Mouse (Mus musculus) Muller cell, postnatal 12 days (primary cell): ENCODE data around the gene Dohh.
A peak's percentile ranks its signal among the peaks of the same experiment; 100 is the strongest.

ENCODE experiments used
- DNase-seq: peaks from one replicate; pipeline ENCODE4 v3.0.0-alpha.2; 2015; ENCODE audit errors: inconsistent ontology term

The Dohh gene

DNA sequence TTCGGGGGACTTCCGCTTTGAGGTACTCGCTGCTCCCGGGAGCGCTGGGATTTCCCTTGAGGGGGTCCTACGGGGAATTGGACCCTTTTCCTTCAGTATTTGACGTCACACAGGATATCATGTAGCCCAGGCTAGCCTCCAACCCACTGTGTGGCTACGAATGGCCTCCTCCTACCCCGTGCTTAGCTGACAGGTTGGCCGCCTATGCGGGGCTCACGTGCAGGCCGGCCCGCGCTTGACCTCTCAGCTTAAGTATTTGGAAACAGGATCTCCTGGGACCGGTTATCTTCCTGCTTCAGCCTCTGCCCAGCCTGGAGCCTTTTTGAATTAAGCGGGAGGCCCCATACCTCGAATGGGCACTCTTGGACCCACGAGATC, 366 bp downstream of the Dohh start:
- no peak for DNase-seq

DNA sequence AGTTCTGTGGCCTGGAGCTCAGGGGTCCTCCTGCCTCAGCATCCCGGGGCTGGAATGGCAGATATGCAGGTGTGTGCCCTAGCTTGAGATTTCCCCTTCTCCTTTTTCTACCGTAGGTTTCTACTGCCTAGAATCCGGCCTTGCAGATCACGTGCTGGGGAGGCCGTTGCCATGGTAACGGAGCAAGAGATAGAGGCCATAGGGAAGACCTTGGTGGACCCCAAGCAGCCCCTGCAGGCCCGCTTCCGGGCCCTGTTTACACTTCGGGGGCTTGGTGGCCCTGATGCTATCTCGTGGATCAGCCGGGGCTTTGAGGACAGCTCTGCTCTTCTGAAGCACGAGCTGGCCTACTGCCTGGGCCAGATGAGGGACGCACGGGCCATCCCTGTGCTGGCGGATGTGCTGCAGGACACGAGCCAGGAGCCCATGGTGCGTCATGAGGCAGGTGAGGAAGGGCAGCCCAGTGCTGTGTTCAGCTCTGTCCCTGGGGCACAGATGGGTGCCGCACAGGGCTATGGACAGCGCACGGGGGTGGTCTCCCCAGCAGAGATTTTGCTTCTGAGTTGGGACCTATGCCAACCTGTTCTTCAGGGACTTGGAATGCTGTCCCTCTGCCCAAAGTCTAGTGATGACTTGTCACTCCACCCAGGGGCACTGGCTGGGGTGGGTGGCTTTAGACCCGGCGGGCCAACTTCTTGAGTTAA, 1.5 kb downstream of the Dohh start:
- DNase-seq, result no peak

GRCm38 (mm10) chr10:81387716-81388115, 3.5 kb downstream of the Dohh start:
- no peak for DNase-seq

- no peak for DNase-seq
These were observed 4.4 kb downstream of the Dohh start, which contains the start of gene Gm48552 for GRCm38 (mm10) chr10:81388505-81389055. TSS of gene Gm48552 (plus strand) at chr10:81389005.

- peak; percentile 56 for DNase-seq
These were observed 5.1 kb downstream of the Dohh start for GRCm38 (mm10) chr10:81389373-81389772.

- peak; percentile 78 for DNase-seq
These were observed 5.8 kb downstream of the Dohh start for GRCm38 (mm10) chr10:81389801-81390677.

GRCm38 (mm10) chr10:81390678-81390965, 6.4 kb downstream of the Dohh start:
- no peak for DNase-seq

GRCm38 (mm10) chr10:81392270-81392669, 8.0 kb downstream of the Dohh start:
- DNase-seq, result no peak

DNA sequence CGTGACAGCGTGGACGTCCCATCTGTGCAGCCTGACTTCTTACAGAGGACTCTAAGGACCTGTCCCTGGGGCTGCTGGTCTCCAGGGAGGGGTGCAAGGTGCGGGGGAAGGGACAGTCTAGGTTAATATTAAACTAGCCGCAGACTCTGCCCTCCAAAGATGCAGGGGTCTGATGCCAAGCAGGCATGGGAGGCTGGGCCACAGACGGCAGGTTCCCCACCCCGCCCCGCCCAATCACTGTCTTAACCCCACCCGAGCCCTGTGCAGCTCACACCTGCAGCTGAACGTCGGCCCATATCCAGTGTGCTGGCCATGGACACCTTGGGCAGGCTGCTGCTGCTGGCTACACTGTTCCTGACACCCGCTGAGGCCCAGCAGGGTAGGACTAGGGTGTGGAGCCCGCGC, 8.6 kb downstream of the Dohh start, which contains the start of gene Smim24:
Gene Smim24 (plus strand): TSS at position 271 of the 405 bp plus-strand sequence.
- no peak for DNase-seq

- DNase-seq, result no peak
These were observed 9.3 kb downstream of the Dohh start for GRCm38 (mm10) chr10:81393456-81394063.

DNA sequence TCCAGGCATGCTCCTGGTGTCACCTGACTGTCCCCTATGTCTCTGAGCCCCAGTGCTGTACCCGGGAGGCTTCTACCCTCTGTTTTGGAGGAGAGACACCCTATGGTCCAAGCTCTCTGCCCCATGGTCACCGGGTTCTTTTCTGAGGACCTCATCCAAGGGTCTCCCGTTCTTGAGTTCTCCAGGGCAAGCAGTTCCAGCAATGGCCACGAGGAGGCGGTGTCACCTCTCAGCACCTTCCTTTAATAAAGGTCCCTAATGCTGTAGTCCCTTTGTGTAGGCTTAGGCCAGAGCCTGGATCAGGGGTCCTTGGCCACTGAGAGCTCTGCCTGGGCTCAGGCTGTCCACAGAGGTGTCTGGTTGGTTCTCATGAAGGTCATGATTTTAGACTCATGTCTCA, 10.9 kb downstream of the Dohh start:
- DNase-seq, result no peak

DNA sequence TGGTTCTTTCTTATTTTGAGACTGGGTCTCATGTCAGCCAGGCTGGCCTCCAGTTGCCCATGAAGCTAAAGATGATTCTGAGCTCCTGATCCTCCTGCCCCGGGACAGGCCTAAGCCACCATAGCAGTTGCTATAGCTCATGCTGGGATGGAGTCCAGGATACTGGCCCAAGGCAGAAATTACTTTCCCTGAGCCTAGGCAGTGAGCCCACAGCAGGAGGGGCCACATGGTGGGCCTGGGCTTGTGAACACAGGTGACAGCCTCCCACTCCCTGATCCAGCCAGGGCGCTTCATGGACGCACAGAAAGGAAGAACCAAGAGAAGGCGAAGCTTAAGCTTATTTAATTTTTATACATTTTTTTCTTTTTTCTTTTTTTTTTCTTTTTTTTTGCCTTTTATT, 11.6 kb downstream of the Dohh start:
- DNase-seq, result no peak

DNA sequence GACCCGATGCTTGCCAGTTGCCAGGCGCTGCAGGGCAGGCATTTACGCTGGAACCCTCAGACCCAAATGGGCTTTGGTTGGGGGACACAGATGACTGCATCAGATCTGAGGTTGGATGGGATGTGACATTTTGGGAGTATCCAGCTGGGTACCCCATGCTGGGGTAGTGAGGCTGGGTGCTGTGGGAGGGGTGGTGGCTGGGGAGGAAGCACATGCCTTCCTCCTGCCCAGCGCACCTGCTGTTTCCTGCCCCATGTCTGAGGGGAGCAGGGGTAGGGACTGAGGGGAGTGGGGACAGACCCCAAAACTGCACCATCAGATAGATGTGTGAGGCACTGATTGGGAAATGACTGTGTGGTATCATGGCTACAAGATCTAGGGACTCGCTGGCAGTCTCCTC, 12.5 kb downstream of the Dohh start:
- no peak for DNase-seq

GRCm38 (mm10) chr10:81399296-81399695, 15.1 kb downstream of the Dohh start:
- no peak for DNase-seq

- DNase-seq, result no peak
These were observed 15.6 kb downstream of the Dohh start for GRCm38 (mm10) chr10:81399798-81400308.

DNA sequence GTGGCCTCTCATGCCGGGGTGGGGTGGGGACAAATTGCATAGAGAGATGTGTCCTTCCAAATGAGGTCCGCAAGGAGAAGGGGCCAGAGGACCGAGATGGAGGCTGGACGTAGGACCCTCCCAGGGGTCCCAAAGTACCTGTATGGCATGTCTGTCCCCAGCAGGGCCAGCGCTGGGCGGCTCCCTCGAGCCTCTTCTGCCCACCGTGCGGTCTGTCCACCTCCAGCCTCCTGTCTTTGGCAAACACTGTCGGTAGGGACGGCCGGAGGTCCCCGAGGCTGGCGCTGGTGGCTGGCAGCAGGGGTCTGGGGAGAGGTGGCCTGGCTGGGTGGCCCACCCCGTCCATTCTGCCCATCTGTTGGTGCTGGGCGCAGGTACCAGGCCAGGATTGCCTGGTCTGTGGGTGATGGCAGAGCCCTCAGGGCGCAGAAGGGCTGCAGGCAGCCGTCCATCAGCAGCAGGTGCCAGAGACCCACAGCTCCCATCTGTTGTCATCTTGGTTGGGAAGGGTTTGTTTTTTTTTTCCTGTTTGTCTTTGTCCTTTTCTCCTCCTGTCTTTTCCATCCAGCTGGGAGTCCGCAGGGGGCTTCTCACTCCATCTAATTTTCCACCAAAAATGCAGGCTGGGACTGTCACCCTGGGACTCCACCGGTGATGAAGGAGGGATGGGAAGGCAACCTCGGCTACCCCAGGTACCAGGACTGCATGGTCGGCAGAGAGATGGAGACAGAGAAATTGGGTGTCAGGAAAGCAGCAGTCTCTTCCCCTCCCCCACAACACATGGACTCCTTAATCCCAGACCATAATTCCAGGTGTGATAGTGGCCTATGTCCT, 16.4 kb downstream of the Dohh start:
- DNase-seq, result no peak

DNA sequence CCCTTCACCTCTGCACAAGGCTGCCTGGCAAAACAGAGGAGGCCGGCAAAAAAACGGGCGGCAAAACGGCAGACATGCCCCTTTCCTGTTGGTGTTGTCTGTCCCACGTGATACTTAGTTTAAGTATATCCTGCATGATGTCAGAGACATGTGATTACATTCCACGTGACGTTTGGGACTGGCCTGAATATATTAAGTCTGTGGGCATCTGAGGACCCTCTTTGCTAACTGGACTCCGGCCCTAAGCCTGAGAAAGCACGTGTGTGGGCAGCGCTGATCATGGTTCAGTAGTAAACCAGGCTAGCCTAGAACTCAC, 16.9 kb downstream of the Dohh start:
- no peak for DNase-seq

DNA sequence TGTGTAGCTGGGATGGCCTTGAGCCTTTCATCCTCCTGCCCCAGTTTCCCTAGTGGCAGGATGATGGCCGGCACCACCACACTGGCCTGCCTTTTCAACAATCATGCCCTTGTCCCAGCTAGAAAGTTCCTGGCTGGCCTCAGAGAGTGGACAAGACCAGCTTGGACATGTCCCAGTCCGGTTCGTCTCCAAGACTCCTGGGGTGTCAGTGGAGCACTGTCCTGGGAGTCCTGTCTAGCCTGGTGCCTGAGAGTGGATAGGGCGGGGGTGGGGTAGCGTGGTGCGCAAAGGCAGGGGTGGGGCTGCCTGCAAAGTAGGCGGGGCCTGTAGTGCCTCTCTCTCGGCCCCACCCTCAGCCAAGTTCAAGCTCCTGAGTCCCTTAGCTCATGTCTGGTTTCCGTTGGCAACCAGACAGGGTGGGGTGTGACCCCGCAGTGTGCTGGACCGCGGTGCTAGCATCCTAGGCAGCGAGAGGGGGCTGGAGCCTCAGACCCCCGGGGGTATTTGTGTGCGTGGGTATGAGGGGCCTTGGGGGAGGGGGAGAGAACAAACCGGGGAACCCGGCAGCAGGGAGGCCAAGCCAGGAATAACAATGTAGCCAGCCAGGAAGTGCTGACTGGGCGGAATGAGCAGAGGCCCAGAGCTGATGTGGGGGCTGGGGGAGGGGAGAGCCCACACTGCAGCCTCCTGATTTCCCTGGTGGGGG, 17.4 kb downstream of the Dohh start:
- peak; percentile 90 for DNase-seq

GRCm38 (mm10) chr10:81402227-81402765, 18.1 kb downstream of the Dohh start:
- DNase-seq, result no peak

- DNase-seq, result no peak
These were observed 19.3 kb downstream of the Dohh start for GRCm38 (mm10) chr10:81403511-81403910.

GRCm38 (mm10) chr10:81404082-81404481, 19.9 kb downstream of the Dohh start:
- no peak for DNase-seq
